Mouse (Mus musculus) heart, postnatal 0 days (tissue): Measurements from ENCODE around the gene Rnf7. TPM values are rescaled to one million over a fixed set of nuclear protein-coding genes. Genes with fewer than 3 reads are reported as not detected.
A peak's percentile ranks its signal among the peaks of the same experiment; 100 is the strongest.

ENCODE experiments used
- ATAC-seq: fragments of 200-750 bp; cut with Nextera tagmentation; 2 replicates; pipeline ENCODE4 v1.8.0; 2017; ENCODE audit warnings: low read depth, moderate number of reproducible peaks, moderate library complexity; ENCODE audit not compliant: insufficient read depth
- DNase-seq: peaks from one replicate; pipeline ENCODE4 v3.0.0-alpha.2; 2016; ENCODE audit warnings: low spot score
- H3K27ac ChIP-seq: fragments of 300-500 bp; sonication (generic); 2 replicates; pipeline ENCODE4 v1.5.1; 2014; ENCODE audit warnings: low read depth, mild to moderate bottlenecking
- H3K27me3 ChIP-seq: fragments of 300-500 bp; sonication (generic); 2 replicates; pipeline ENCODE4 v1.6.1; 2014; ENCODE audit warnings: low read length, mixed read lengths; ENCODE audit not compliant: control insufficient read depth, insufficient read depth
- H3K36me3 ChIP-seq: fragments of 300-500 bp; sonication (generic); replicated peaks from 2 replicates; pipeline ENCODE4 v1.6.1; 2014; ENCODE audit warnings: low read length, mixed read lengths; ENCODE audit not compliant: control insufficient read depth, insufficient read depth
- H3K4me1 ChIP-seq: fragments of 300-500 bp; sonication (generic); 2 replicates; pipeline ENCODE4 v1.6.1; 2014; ENCODE audit warnings: antibody characterized with exemption; ENCODE audit not compliant: control insufficient read depth, insufficient read depth
- H3K4me2 ChIP-seq: fragments of 300-500 bp; sonication (generic); 2 replicates; pipeline ENCODE4 v1.6.1; 2014; ENCODE audit warnings: low read depth, mild to moderate bottlenecking, low read length, moderate library complexity
- H3K4me3 ChIP-seq: fragments of 300-500 bp; sonication (generic); 2 replicates; pipeline ENCODE4 v1.5.1; 2014; ENCODE audit warnings: low read depth, low read length
- H3K9ac ChIP-seq: fragments of 300-500 bp; sonication (generic); replicated peaks from 2 replicates; pipeline ENCODE4 v1.6.1; 2014; ENCODE audit warnings: low read depth, low read length, mixed read lengths
- H3K9me3 ChIP-seq: fragments of 300-500 bp; sonication (generic); replicated peaks from 2 replicates; pipeline ENCODE4 v1.6.1; 2016; ENCODE audit warnings: low read length; ENCODE audit not compliant: control insufficient read depth
- CTCF ChIP-seq: IDR thresholded peaks from 2 replicates; pipeline ENCODE4 v1.5.1; 2016; ENCODE audit warnings: antibody characterized with exemption, control low read depth, low read depth
- EP300 ChIP-seq: IDR thresholded peaks from 2 replicates; pipeline ENCODE4 v1.6.1; 2016; ENCODE audit warnings: antibody characterized with exemption, low read depth
- WGBS: fragments of 180-500 bp; shearing (Covaris S2); extraction: QIAGEN DNeasy Blood & Tissue Kit; methylation state at CpG from one replicate; pipeline ENCODE4 v1.1.7; 2014; 5-methylcytosine and 5-hydroxymethylcytosine counted together
- polyA plus RNA-seq: library from polyadenylated mRNA; unstranded; fragments of >200 nt; fragmentation: Nextera tagmentation; extraction: Ambion mirVana; gene quantifications from 2 replicates; pipeline ENCODE4 v1.2.1, GENCODE M21; 2015
- total RNA-seq: library from RNA; depleted of rRNA; stranded (reverse); fragments of >200 nt; gene quantifications from 2 replicates; pipeline ENCODE4 v1.2.3, GENCODE M21; 2014; ENCODE audit warnings: low replicate concordance

Rnf7 gene
- total and polyA plus RNA-seq, 2 experiments from 2014 or later = 199 to 762 TPM

GRCm38 (mm10) chr9:96469556-96470265 lies 8.8 kb downstream of the Rnf7 start:
- no peak overlapping the region for H3K4me2 ChIP-seq
- DNase-seq (no peak), ATAC-seq (no peak)
- H3K4me1 ChIP-seq = no peaks in the 10 kb centered on the region
- no peak for TF ChIP-seq CTCF
- TF ChIP-seq EP300 = no peak
- no peak overlapping the region for H3K4me3 ChIP-seq
- WGBS = 62% methylated on average over 8 of the region's 8 CpGs
- no peaks in the 10 kb centered on the region for H3K9me3 ChIP-seq
- no peaks in the 10 kb centered on the region for H3K27me3 ChIP-seq
- H3K9ac ChIP-seq = no peak overlapping the region
- H3K27ac ChIP-seq = no peak overlapping the region
- peaks cover 29% of the 10 kb centered on the region for H3K36me3 ChIP-seq

DNA sequence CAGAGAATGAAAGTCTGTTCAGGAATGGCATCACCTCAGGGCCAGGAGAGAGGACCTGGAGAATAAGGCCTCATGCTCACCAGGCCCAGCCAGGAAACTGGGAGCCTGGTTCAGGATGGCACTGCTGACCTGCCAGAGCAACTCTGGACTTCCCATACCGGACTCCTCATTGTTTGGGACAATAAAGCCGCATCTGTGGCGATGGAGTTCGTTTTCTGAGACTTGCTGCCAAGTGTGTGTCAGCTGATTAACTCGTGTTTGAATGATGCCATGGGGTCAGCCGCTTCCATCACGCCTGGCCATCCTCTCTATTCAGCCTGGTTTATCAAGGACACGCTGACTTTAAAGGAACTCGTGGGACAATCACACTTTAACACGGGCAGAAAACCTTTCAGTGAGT lies 14.8 kb downstream of the Rnf7 start:
- no peak overlapping the region for H3K27ac ChIP-seq

DNA sequence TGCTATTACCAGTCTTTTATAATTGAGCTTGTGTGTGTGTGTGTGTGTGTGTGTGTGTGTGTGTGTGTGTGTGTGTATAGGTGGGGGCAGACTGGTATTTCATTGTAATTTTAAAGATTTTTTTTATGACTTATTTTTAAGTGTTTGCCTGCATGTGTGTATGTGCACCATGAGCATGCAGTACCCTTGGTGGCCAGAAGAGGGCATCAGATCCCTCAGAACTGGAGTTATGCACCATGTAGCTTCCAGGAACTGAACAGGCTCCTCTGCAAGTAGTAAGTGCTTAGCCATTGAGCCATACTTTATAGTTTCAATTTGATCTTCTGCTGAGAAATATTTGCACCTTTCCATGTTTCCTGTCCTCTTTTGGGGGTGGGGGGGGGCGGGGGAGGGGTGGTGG lies 16.9 kb downstream of the Rnf7 start:
- ATAC-seq = no peak
- no peaks in the 10 kb centered on the region for H3K4me1 ChIP-seq
- 0 out of 2 replicates have a peak, but pooled peaks cover 16% of the 10 kb centered on the region for H3K36me3 ChIP-seq
- no peak for DNase-seq
- 50% methylated on average over 1 of the region's 1 CpGs for WGBS
- H3K9ac ChIP-seq = no peak overlapping the region
- H3K4me3 ChIP-seq = no peak overlapping the region
- TF ChIP-seq CTCF (peak; percentile 25; the same call in 1 of the 2 replicates), EP300 (no peak)
- no peaks in the 10 kb centered on the region for H3K27me3 ChIP-seq
- H3K9me3 ChIP-seq = 0 out of 2 replicates have a peak, but pooled peaks cover 4% of the 10 kb centered on the region
- H3K27ac ChIP-seq = no peak overlapping the region
- H3K4me2 ChIP-seq = no peak overlapping the region

More for the DNA sequence above, 14.8 kb downstream of the Rnf7 start:
- no peaks in the 10 kb centered on the region for H3K27me3 ChIP-seq
- WGBS = 63% methylated on average over 10 of the region's 10 CpGs
- 0 out of 2 replicates have a peak, but pooled peaks cover 4% of the 10 kb centered on the region for H3K9me3 ChIP-seq
- H3K4me3 ChIP-seq = no peak overlapping the region
- H3K4me1 ChIP-seq = no peaks in the 10 kb centered on the region
- DNase-seq = no peak
- no peak for TF ChIP-seq CTCF
- no peak for TF ChIP-seq EP300
- ATAC-seq = no peak
- no peak overlapping the region for H3K4me2 ChIP-seq
- no peak overlapping the region for H3K9ac ChIP-seq
- H3K36me3 ChIP-seq = peaks cover 35% of the 10 kb centered on the region

- WGBS = 83% methylated on average over 10 of the region's 10 CpGs
- Histone ChIP-seq H3K27ac (no peak overlapping the region), H3K36me3 (0 out of 2 replicates have a peak, but pooled peaks cover 16% of the 10 kb centered on the region), H3K4me2 (no peak overlapping the region), H3K4me1 (no peaks in the 10 kb centered on the region), H3K9ac (no peak overlapping the region), H3K27me3 (no peaks in the 10 kb centered on the region), H3K9me3 (0 out of 2 replicates have a peak, but pooled peaks cover 4% of the 10 kb centered on the region), H3K4me3 (no peak overlapping the region)
- TF ChIP-seq CTCF (no peak), EP300 (no peak)
- no peak for ATAC-seq
- no peak for DNase-seq
Observed at GRCm38 (mm10) chr9:96460117-96460865, 18.2 kb downstream of the Rnf7 start.

DNA sequence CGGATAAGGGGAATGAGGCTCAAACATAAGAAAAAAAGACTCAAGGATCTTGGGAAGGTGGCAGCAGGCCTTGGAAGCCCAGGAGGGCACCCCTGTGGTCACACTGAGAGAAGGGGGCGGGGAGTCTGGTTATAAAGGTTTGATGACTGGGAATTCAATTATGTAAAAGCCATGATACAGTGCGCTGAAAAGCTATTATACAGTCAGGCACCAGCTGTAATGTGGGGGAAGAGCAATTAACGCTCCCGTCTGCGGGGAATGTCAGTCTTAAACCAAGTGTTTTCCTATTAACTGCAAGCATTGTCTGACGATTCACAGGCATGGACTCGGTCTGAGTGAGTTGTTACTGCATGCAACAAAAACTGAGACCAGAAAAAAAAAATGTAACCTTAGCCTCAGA lies 22.9 kb downstream of the Rnf7 start:
- Histone ChIP-seq H3K4me1 (peaks cover 7% of the 10 kb centered on the region; the same call in 1 of the 2 replicates), H3K9me3 (0 out of 2 replicates have a peak, but pooled peaks cover 6% of the 10 kb centered on the region), H3K27me3 (no peaks in the 10 kb centered on the region), H3K9ac (no peak overlapping the region), H3K4me3 (no peak overlapping the region), H3K4me2 (no peak overlapping the region), H3K27ac (no peak overlapping the region), H3K36me3 (no peaks in the 10 kb centered on the region)
- TF ChIP-seq CTCF (no peak), EP300 (no peak)
- ATAC-seq = no peak
- WGBS = 76% methylated on average over 8 of the region's 8 CpGs
- no peak for DNase-seq
